Mouse (Mus musculus): Measurements from ENCODE around the gene Dusp3.

Dusp3 gene

DNA sequence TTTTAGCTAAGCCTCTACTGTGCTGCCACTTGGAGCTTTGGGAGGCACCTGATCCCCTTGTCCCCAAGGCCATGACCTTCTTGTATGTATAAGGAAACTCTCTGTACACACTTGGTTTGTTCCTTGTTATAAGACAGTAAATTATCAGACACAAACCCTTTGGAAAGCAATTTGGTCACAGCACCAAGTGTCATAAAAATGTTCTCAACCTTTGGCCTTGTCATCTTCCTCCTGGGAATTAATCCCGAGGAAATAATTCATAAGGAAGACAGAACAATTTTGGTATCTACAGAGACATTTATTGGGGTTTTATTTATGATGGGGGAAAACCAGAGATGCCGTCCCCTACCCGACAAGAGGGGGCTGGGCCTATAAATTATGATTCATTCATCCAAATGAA lies 51.1 kb downstream of the Dusp3 start:
- no peak for DNase-seq (ENCODE audit: low spot score in 2 of 2)

DNA sequence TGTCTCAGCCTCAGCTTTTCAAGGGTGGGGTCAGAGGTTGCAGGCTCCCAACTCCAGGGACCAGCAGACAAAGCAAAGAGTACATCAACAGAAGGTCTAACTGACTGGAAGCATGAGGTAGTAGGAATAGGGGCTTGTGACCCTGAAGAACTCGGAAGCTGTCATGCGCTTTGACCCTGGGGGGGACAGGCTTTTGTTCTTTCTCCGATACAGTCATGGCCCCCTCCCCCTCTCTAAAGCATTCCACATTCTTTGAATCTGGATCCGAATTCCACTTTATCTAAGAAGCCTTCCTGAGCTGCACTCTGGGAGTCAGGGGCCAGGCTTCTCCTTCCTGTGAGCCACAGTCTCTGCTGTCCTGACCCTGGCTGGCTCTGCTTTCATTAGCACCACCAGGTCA lies 54.8 kb downstream of the Dusp3 start:
- no peak for DNase-seq (ENCODE audit: low spot score in 2 of 2)

DNA sequence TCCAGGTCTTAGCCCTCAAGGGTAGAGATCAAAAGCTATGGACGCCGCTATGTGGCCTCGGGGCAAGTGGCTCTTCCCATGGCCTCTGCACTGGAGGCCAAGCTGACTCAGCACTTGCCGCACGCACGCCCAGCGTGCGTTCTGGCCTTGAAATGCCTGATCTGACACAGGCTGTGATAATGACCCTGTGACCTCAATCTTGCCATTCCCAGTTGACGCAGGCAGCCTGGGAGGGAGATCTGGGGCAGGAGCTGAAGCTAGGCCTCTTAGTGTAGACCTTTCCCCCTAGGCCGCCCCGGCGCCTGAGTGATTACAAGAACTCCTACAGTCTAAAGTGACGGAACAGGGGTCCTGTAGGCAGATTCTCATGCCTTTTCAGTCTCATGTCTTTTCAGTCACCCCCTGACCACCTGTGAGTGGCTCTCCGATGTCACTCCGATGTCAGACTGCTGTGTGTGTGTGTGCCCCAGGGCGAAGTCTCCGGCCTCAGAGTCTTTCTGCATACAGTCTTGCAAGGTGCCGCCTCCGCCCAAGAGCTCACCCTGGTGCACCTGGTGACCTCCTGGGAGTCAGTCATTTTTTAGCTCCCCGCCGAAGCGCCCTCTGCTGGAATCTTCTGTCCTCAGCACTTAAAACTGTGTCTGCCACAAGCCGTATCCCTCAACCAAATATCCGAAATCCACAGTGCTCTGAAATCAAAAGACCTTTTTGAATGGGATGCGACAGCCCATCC lies 58.6 kb downstream of the Dusp3 start:
- DNase-seq (ENCODE audit: low spot score in 2 of 2), result no peak

DNA sequence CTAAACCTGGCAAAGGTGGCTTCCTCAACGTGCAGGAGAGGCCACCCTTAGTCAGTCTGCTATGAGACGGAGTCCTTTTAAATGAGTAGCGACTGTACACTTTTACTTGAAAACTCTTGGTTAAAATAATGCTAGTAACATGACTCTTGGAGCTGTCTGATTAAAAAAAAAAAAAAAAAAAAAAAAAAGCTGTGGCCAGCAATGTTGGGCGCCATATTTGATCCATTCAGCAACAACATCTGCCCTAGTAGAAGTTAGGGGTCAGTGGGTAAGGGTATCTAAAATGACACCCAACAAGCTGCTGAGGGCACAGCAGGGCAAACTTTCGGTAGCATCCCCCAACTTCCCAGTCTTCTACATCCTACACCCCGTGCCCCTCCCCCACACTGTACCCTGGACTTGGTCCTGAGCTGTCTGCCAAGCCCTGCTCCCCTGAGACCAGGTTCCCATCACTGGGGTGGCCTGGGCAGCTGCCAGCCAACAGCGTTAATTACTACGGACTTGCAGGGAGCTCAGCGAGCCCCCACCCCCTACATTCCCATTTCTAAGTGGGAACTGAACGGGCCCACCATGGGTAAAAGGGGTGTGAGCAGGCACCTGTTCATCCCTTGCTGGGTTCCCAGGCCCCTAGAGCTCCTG lies 59.7 kb downstream of the Dusp3 start:
- DNase-seq (ENCODE audit: low spot score in 2 of 2), result no peak

DNA sequence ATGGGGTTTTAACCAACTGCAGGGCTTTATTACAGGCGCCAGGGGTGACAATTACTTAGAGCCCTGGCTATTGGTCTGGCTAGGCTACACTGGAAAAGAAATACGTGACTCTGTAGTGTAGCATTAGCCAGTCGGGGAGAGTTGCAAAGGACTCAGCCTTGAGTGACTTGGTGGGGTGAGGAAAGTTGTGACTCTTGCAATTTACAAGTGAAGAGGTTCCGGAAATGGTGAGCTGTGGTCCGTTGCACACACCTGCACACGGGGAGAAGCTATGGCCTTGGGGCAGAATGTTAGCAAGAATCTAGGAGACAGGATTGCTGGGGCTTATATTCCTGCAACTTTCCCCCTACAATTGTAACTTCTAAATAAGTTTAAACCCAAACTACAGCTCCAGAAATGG lies 61.2 kb downstream of the Dusp3 start:
- DNase-seq (ENCODE audit: low spot score in 2 of 2), result no peak

DNA sequence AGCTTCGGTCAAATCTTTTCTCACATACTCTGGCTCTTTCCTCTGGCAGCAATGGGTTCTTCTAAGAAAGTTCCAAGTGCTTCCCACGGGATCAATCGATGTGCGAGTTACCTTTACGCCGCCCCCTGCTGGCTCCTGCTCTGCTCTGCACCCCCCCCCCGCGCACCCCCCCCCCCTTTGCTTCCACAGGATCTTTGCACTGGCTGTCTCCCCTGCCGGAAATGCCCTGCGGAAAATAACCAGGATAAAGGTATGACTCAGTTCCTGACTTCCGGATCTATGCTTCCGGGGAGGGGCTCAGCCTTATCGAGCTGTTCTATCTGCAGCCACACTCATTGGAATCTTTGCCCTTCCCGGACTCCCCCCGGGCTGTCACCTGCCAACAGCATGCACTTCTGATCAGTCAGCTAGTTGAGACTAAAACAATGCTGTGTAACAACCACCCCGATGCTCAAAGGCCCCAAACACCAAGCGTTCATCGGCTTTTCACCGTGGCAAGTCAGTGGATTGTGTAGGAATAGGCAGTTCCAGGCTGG lies 62.3 kb downstream of the Dusp3 start:
- DNase-seq (ENCODE audit: low spot score in 2 of 2), result no peak

DNA sequence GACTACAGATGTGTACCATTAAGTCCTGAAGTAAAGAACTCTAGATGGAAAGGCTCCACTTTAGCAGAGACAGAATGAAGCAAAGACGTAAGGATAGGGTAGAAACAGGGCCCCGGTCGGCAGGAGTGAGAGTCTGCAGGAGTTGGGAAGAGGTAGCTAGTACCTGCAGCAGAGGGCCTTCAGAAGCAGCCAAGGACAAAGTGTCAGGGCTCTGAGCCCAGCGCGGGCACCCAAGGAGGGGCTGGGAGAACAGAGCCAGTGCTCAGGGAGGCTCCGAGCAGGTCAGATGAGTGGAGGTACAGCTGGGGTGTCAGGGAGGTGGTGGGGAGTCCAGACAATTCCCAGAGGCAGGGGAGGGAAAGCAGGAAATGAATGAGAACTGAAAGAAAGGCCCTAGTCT lies 62.8 kb downstream of the Dusp3 start:
- no peak for DNase-seq (ENCODE audit: low spot score in 2 of 2)

DNA sequence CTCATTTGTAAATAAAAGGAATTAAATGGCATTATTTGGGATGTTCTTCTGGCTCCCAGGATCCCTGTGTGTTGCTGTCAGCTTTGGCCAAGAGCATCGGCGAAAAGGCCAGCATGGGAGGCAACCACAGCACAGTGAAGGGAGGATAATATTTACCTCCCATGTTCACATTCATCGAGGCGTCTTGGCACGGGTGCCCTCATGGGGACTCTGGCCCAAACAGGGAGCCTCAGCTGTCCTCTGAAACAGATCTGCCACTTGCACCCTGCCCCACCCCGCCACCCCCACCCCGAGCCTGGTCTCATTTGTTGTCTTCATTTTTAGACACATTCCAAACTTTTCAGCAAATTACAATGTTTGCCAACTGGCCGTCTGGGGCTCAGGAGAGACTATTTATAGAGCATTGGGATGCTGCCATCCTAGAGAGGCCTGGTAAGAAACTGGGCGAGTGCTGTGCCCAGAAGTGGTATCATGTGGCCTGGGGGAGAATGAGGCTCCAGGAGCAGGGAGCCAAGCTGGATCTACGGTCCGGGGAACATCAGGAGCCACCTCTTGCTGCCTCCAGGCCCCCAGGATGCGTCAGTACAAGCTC lies 65.4 kb downstream of the Dusp3 start:
- no peak for DNase-seq (ENCODE audit: low spot score in 2 of 2)

All from right cerebral cortex, postnatal 36 days (tissue).